Mouse (Mus musculus) midbrain, embryonic 15.5 days (tissue): ENCODE measurements around the gene Dyrk2. TPM values are rescaled to one million over a fixed set of nuclear protein-coding genes. Genes with fewer than 3 reads are reported as not detected.
A peak's percentile ranks its signal among the peaks of the same experiment; 100 is the strongest.

ENCODE experiments used
- ATAC-seq: fragments of 200-750 bp; cut with Nextera tagmentation; replicated peaks from 2 replicates; pipeline ENCODE4 v1.8.0; 2017; ENCODE audit warnings: moderate TSS enrichment
- H3K27ac ChIP-seq: fragments of 300-500 bp; sonication (generic); 2 replicates; pipeline ENCODE4 v1.5.1; 2015; ENCODE audit warnings: mild to moderate bottlenecking, inconsistent platforms
- H3K27me3 ChIP-seq: fragments of 300-500 bp; sonication (generic); replicated peaks from 2 replicates; pipeline ENCODE4 v1.6.1; 2015; ENCODE audit warnings: inconsistent platforms
- H3K36me3 ChIP-seq: fragments of 300-500 bp; sonication (generic); replicated peaks from 2 replicates; pipeline ENCODE4 v1.6.1; 2015; ENCODE audit warnings: inconsistent platforms
- H3K4me1 ChIP-seq: fragments of 300-500 bp; sonication (generic); 2 replicates; pipeline ENCODE4 v1.6.1; 2015; ENCODE audit warnings: inconsistent platforms
- H3K4me2 ChIP-seq: fragments of 300-500 bp; sonication (generic); 2 replicates; pipeline ENCODE4 v1.6.1; 2015; ENCODE audit warnings: inconsistent platforms, mild to moderate bottlenecking, moderate library complexity
- H3K4me3 ChIP-seq: fragments of 300-500 bp; sonication (generic); 2 replicates; pipeline ENCODE4 v1.5.1; 2015; ENCODE audit warnings: mild to moderate bottlenecking, inconsistent platforms
- H3K9ac ChIP-seq: fragments of 300-500 bp; sonication (generic); 2 replicates; pipeline ENCODE4 v1.6.1; 2015; ENCODE audit warnings: mild to moderate bottlenecking, inconsistent platforms
- H3K9me3 ChIP-seq: fragments of 300-500 bp; sonication (generic); 2 replicates; pipeline ENCODE4 v1.6.1; 2016; ENCODE audit warnings: inconsistent platforms
- WGBS: fragments of 180-500 bp; shearing (Covaris S2); methylation state at CpG from one replicate; pipeline ENCODE4 v1.1.7; 2015; ENCODE audit warnings: mixed read lengths; 5-methylcytosine and 5-hydroxymethylcytosine counted together
- polyA plus RNA-seq: library from polyadenylated mRNA; unstranded; fragments of >200 nt; fragmentation: Nextera tagmentation; extraction: Ambion mirVana; gene quantifications from 2 replicates; pipeline ENCODE4 v1.2.1, GENCODE M21; 2015

Dyrk2 gene
- polyA plus RNA-seq, 1 experiment from 2014 or later, result 12.2 TPM

DNA sequence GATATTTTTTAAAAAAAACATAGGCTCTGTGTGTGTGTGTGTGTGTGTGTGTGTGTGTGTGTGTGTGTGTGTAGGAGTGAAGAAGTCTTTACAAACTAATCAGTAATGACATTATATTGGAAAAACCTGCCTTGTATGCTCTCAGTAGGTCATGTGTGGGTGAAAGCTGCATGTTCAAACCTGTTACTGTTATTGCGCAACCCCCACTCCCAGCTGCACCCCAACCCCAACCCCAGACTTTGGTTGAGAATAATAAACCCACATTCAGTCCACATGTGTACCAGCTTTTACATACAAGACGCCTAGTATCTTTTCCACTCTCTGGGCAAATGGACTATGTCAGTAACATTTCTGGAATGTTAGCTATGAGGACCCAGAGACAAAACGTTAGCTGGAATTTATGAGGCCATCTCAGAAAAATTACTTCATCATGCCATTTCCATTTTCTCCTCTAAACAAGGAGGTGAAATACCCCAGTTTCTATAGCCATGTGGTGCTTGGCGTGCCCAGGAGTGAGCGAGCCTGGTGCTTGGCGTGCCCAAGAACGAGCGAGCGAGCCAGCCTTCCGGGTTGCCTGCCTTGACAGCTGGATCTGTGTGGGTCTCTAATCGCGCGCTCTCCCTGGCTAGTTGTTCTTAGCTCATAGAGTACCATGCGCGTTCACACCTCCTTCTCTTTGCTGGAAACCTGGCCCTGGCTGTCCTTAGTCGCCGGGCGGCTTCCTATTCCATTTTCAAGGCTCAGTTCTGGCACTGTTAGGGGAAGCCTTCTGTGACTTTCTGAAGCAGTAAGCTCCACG lies 30.5 kb downstream of the Dyrk2 start:
- Histone ChIP-seq H3K4me2 (no peak overlapping the region), H3K4me1 (no peaks in the 10 kb centered on the region), H3K36me3 (no peaks in the 10 kb centered on the region), H3K9me3 (no peaks in the 10 kb centered on the region), H3K27me3 (no peaks in the 10 kb centered on the region), H3K27ac (no peak overlapping the region), H3K4me3 (no peak overlapping the region), H3K9ac (no peak overlapping the region)
- 93% methylated on average over 19 of the region's 19 CpGs for WGBS
- no peak for ATAC-seq

- Histone ChIP-seq H3K27ac (no peak overlapping the region), H3K4me3 (no peak overlapping the region), H3K27me3 (no peaks in the 10 kb centered on the region), H3K36me3 (no peaks in the 10 kb centered on the region), H3K9me3 (no peaks in the 10 kb centered on the region), H3K4me1 (no peaks in the 10 kb centered on the region), H3K9ac (no peak overlapping the region), H3K4me2 (no peak overlapping the region)
- ATAC-seq, result no peak
- WGBS, result 84% methylated on average over 8 of the region's 8 CpGs
Measured at GRCm38 (mm10) chr10:118837636-118838035, 32.4 kb downstream of the Dyrk2 start.

- no peak for ATAC-seq
- Histone ChIP-seq H3K4me1 (no peaks in the 10 kb centered on the region), H3K9me3 (no peaks in the 10 kb centered on the region), H3K4me2 (no peak overlapping the region), H3K4me3 (no peak overlapping the region), H3K36me3 (no peaks in the 10 kb centered on the region), H3K27ac (no peak overlapping the region), H3K27me3 (no peaks in the 10 kb centered on the region), H3K9ac (no peak overlapping the region)
- WGBS, result 76% methylated on average over 8 of the region's 8 CpGs
Measured at GRCm38 (mm10) chr10:118831190-118831589, 38.8 kb downstream of the Dyrk2 start.

- Histone ChIP-seq H3K4me1 (no peaks in the 10 kb centered on the region), H3K27me3 (no peaks in the 10 kb centered on the region), H3K9ac (no peak overlapping the region), H3K4me3 (no peak overlapping the region), H3K9me3 (no peaks in the 10 kb centered on the region), H3K36me3 (no peaks in the 10 kb centered on the region), H3K4me2 (no peak overlapping the region), H3K27ac (no peak overlapping the region)
- 94% methylated on average over 2 of the region's 2 CpGs for WGBS
- no peak for ATAC-seq
Measured at GRCm38 (mm10) chr10:118829641-118830040, 40.4 kb downstream of the Dyrk2 start.

- H3K27me3 ChIP-seq, result no peaks in the 10 kb centered on the region
- H3K4me3 ChIP-seq, result no peak overlapping the region
- no peak overlapping the region for H3K9ac ChIP-seq
- H3K27ac ChIP-seq, result no peak overlapping the region
- ATAC-seq, result no peak
- no peaks in the 10 kb centered on the region for H3K9me3 ChIP-seq
- no peak overlapping the region for H3K4me2 ChIP-seq
- H3K4me1 ChIP-seq, result no peaks in the 10 kb centered on the region
- 91% methylated on average over 7 of the region's 7 CpGs for WGBS
- H3K36me3 ChIP-seq, result no peaks in the 10 kb centered on the region
Measured at GRCm38 (mm10) chr10:118827116-118827515, 42.9 kb downstream of the Dyrk2 start.

DNA sequence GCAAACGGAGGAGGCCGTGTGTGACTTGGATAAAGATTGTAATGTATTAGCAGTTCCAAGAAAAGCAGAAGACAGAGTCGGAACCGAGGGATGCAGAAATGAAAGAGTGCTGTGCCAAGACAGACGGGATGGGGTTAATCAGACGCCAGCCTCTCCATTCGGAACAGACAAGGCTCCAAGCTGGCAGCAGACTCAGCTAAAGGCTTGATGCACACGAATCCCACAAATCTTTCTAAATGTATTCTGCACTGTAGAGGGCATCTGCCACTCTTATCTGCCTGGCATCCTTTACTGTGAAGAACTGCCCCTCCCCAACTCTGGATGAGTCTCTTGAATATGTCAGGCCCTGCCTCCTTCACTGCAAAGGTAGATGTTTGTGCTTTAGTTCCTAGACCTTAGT lies 45.2 kb downstream of the Dyrk2 start:
- Histone ChIP-seq H3K27me3 (no peaks in the 10 kb centered on the region), H3K9me3 (no peaks in the 10 kb centered on the region), H3K4me3 (no peak overlapping the region), H3K36me3 (no peaks in the 10 kb centered on the region), H3K9ac (no peak overlapping the region), H3K4me2 (no peak overlapping the region), H3K4me1 (peaks cover 3% of the 10 kb centered on the region; the same call in 1 of the 2 replicates), H3K27ac (no peak overlapping the region)
- ATAC-seq, result no peak
- WGBS, result 83% methylated on average over 8 of the region's 8 CpGs

GRCm38 (mm10) chr10:118820901-118821300 lies 49.1 kb downstream of the Dyrk2 start:
- Histone ChIP-seq H3K4me3 (no peak overlapping the region), H3K4me1 (peaks cover 3% of the 10 kb centered on the region; the same call in 1 of the 2 replicates), H3K36me3 (no peaks in the 10 kb centered on the region), H3K9ac (no peak overlapping the region), H3K4me2 (no peak overlapping the region), H3K27ac (no peak overlapping the region), H3K9me3 (no peaks in the 10 kb centered on the region), H3K27me3 (no peaks in the 10 kb centered on the region)
- ATAC-seq, result peak; percentile 74
- WGBS, result 34% methylated on average over 7 of the region's 7 CpGs

DNA sequence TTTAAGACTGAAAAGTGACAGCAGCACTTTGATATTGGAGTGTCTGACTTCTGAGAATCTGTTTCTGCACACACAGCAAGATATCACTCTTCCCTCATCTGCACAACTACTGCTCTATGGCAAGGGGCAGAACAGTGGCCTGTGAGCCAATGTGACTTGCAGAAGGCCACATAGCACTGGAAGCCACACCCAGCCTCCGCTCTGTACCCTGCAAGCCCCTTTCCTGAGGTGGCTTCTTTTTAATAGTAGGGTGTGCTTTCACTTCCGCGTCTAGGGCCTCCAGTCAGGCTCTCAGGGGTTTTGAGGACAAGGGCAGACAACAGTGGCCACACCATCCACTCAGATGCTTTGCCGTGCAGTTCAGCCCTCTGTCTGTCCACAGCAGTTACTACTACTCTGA lies 50.2 kb downstream of the Dyrk2 start:
- Histone ChIP-seq H3K9me3 (no peaks in the 10 kb centered on the region), H3K36me3 (no peaks in the 10 kb centered on the region), H3K9ac (no peak overlapping the region), H3K27ac (no peak overlapping the region), H3K4me2 (no peak overlapping the region), H3K27me3 (no peaks in the 10 kb centered on the region), H3K4me1 (peaks cover 3% of the 10 kb centered on the region; the same call in 1 of the 2 replicates), H3K4me3 (no peak overlapping the region)
- 83% methylated on average over 4 of the region's 4 CpGs for WGBS
- ATAC-seq, result no peak

DNA sequence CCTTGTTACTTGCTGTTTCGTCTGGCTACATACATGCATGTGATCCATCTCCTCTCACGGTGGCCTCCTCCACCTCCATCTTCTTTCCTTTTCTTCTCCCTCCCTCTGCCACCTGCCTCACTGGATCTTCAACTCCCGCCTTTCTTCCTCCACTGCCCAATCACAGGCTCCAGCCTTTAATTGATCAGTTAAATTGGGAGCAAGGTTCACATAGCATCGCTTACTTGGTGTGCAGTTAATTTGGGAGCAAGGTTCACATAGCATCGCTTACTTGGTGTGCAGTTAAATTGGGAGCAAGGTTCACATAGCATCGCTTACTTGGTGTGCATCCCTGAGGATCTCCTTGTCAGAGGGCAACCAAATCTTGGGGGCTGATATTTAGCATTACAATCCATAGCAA lies 52.9 kb downstream of the Dyrk2 start:
- Histone ChIP-seq H3K4me1 (peaks cover 3% of the 10 kb centered on the region; the same call in 1 of the 2 replicates), H3K4me2 (no peak overlapping the region), H3K4me3 (no peak overlapping the region), H3K27me3 (no peaks in the 10 kb centered on the region), H3K9me3 (no peaks in the 10 kb centered on the region), H3K36me3 (no peaks in the 10 kb centered on the region), H3K27ac (no peak overlapping the region), H3K9ac (no peak overlapping the region)
- ATAC-seq, result no peak
- 91% methylated on average over 6 of the region's 6 CpGs for WGBS

GRCm38 (mm10) chr10:118811945-118812344 lies 58.1 kb downstream of the Dyrk2 start:
- WGBS, result 85% methylated on average over 6 of the region's 6 CpGs
- H3K27ac ChIP-seq, result no peak overlapping the region

DNA sequence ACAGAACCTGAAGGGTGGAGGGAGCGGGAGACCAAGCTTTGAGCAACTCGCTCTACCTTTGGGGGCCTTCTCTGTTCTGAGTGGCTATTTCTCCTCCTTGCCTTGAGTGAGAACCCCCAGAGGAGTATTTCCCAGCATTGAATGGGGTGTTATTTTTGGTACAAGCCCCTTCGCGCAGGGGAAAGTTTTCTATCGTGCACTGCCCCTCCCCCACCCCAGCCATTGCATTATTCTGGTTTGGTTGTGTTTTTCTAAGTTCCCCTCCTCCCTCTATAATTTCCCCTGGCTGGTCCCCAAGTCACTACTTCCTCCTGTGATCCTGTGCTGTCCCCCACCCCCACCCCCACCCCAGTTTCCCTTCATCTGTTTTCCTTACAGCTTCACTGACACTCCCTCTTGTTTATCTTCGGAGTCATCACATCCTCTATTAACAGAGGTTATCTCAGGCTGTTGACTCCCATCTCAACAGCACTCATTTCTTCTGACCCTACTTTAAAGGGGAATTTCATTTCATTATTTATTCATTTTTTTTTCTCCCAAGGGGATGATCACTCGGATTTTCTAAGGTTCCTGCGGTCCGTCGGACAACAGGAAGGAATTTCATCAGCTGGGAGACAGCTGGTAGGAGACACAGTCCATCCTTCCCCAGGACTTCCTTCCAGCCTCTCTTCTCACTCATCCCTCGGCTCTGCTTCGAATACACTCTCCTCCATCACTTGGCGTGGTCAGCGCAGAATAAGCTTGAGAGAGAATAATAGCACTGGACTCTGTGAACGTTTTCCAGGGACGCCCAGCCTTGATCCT lies 58.9 kb downstream of the Dyrk2 start:
- no peak for ATAC-seq
- Histone ChIP-seq H3K4me2 (no peak overlapping the region), H3K27ac (no peak overlapping the region), H3K4me3 (no peak overlapping the region), H3K36me3 (no peaks in the 10 kb centered on the region), H3K4me1 (no peaks in the 10 kb centered on the region), H3K9me3 (no peaks in the 10 kb centered on the region), H3K27me3 (no peaks in the 10 kb centered on the region), H3K9ac (no peak overlapping the region)
- WGBS, result 66% methylated on average over 16 of the region's 16 CpGs

More at GRCm38 (mm10) chr10:118811945-118812344, 58.1 kb downstream of the Dyrk2 start:
- no peaks in the 10 kb centered on the region for H3K4me1 ChIP-seq
- no peaks in the 10 kb centered on the region for H3K9me3 ChIP-seq
- no peak for ATAC-seq
- no peaks in the 10 kb centered on the region for H3K27me3 ChIP-seq
- no peak overlapping the region for H3K4me3 ChIP-seq
- no peak overlapping the region for H3K9ac ChIP-seq
- H3K36me3 ChIP-seq, result no peaks in the 10 kb centered on the region
- H3K4me2 ChIP-seq, result no peak overlapping the region
